Mouse (Mus musculus) ES-E14 (cell line): ENCODE measurements around the gene Mnt. TPM values are rescaled to one million over a fixed set of nuclear protein-coding genes. Genes with fewer than 3 reads are reported as not detected.

Experiments used
- DNase-seq: peaks from one replicate; pipeline ENCODE4 v3.0.0-alpha.2; 2013; ENCODE audit warnings: low read depth, low spot score
- H3K27ac ChIP-seq: 2 replicates; pipeline ENCODE4 v1.5.1; 2012; ENCODE audit warnings: low read depth, mild to moderate bottlenecking, low read length, moderate library complexity, mixed read lengths; ENCODE audit not compliant: poor library complexity, insufficient read depth, severe bottlenecking
- H3K36me3 ChIP-seq: 2 replicates; pipeline ENCODE4 v1.6.1; 2012; ENCODE audit warnings: mild to moderate bottlenecking, low read length, moderate library complexity, mixed read lengths; ENCODE audit not compliant: control insufficient read depth, poor library complexity, insufficient read depth, severe bottlenecking
- H3K4me1 ChIP-seq, 2 experiments: fragments of 150-350 bp in 1 of 2; sonication (generic) in 1 of 2; 2 replicates each; pipeline ENCODE4 v1.6.1; 2012; ENCODE audit warnings: low read length in 2 of 2, mild to moderate bottlenecking in 1 of 2, mixed read lengths in 1 of 2; ENCODE audit not compliant: control insufficient read depth in 2 of 2, insufficient read depth in 2 of 2, poor library complexity in 1 of 2
- H3K4me3 ChIP-seq, 2 experiments: fragments of 150-350 bp in 1 of 2; sonication (generic) in 1 of 2; 2 replicates each; pipeline ENCODE4 v1.5.1; 2012; ENCODE audit warnings: low read length in 2 of 2, low read depth in 1 of 2, mild to moderate bottlenecking in 1 of 2, mixed read lengths in 1 of 2; ENCODE audit not compliant: insufficient read depth in 1 of 2, poor library complexity in 1 of 2, severe bottlenecking in 1 of 2
- H3K9ac ChIP-seq: 2 replicates; pipeline ENCODE4 v1.6.1; 2012; ENCODE audit warnings: low read depth, mild to moderate bottlenecking, low read length, mixed read lengths; ENCODE audit not compliant: poor library complexity, insufficient read depth, severe bottlenecking
- H3K9me3 ChIP-seq: fragments of 150-350 bp; sonication (generic); 2 replicates; pipeline ENCODE4 v1.6.1; 2012; ENCODE audit warnings: low read depth, mild to moderate bottlenecking, low read length; ENCODE audit not compliant: control insufficient read depth, insufficient read depth
- CHD2 ChIP-seq: IDR thresholded peaks from 2 replicates; pipeline ENCODE4 v1.6.1; 2014; ENCODE audit warnings: mild to moderate bottlenecking, low read depth, low read length, inconsistent platforms
- HCFC1 ChIP-seq: IDR thresholded peaks from 2 replicates; pipeline ENCODE4 v1.6.1; 2012; ENCODE audit warnings: low read length, inconsistent platforms, borderline replicate concordance; ENCODE audit not compliant: insufficient read depth
- MAFK ChIP-seq: IDR thresholded peaks from 2 replicates; pipeline ENCODE4 v1.6.1; 2014; ENCODE audit warnings: mild to moderate bottlenecking, low read depth, low read length, inconsistent platforms; ENCODE audit not compliant: insufficient read depth
- ZC3H11A ChIP-seq: IDR thresholded peaks from 2 replicates; pipeline ENCODE4 v1.6.1; 2012; ENCODE audit warnings: low read depth, mild to moderate bottlenecking, inconsistent platforms, low read length, borderline replicate concordance
- ZNF384 ChIP-seq: IDR thresholded peaks from 2 replicates; pipeline ENCODE4 v1.6.1; 2012; ENCODE audit warnings: low read depth, low read length, inconsistent platforms
- in situ Hi-C, 2 experiments: fragments of 600-800 bp; cut with MboI; formaldehyde crosslinking; loops; one replicate each; pipeline ENCODE4 v1.15.1; 2025; ENCODE audit warnings: low sequenced_read_pairs in 2 of 2, inconsistent platforms in 1 of 2; ENCODE audit not compliant: unreplicated experiment in 2 of 2
- total RNA-seq: library from RNA; depleted of rRNA; stranded (reverse); fragments of 300-350 nt; gene quantifications from 2 replicates; pipeline ENCODE4 v1.2.3, GENCODE M21; 2012; rRNA removed

The Mnt gene
- total RNA-seq, 1 experiment = 10.2 TPM

DNA sequence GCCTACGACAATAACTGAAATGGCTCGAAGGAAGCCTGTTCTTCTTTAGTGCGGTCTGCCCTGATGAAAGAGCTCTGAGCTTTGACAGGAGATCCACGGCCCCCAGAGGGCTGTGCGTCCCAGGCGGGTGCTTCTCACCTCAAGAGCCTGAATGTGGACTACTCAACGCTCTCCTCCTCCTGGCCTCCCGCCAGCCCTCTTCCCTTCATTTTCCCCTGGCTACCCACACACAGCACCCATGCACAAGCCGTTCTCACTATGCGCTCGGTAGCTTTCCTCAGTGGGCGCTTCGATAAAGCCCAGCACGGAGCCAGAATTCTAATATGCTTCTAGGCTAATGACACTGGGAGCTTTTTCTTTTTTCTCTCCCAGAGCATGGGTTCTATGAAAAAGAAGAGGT is 51.3 kb downstream of the Mnt start:
- no peak for DNase-seq
- H3K9me3 ChIP-seq = no peaks in the 10 kb centered on the region
- TF ChIP-seq MAFK (no peak), CHD2 (no peak), HCFC1 (no peak), ZNF384 (no peak), ZC3H11A (no peak)
- in situ Hi-C loops = no loop called here
- H3K4me3 ChIP-seq = peak overlapping the region; percentile 13 to 16; a peak in 1 of 4 replicates
- peak overlapping the region; percentile 62 for H3K9ac ChIP-seq
- H3K27ac ChIP-seq = no peak overlapping the region
- H3K36me3 ChIP-seq = no peaks in the 10 kb centered on the region
- H3K4me1 ChIP-seq = peaks cover 1 to 2% of the 10 kb centered on the region in 2 experiments; a peak in 2 of 4 replicates

GRCm38 (mm10) chr11:74883098-74883497 is 52.4 kb downstream of the Mnt start:
- in situ Hi-C loops = no loop called here
- TF ChIP-seq ZNF384 (no peak), ZC3H11A (no peak), MAFK (no peak), HCFC1 (no peak), CHD2 (no peak)
- H3K9me3 ChIP-seq = no peaks in the 10 kb centered on the region
- no peak overlapping the region for H3K9ac ChIP-seq
- H3K4me1 ChIP-seq = peaks cover 0 to 1% of the 10 kb centered on the region in 2 experiments; a peak in 1 of 4 replicates
- no peaks in the 10 kb centered on the region for H3K36me3 ChIP-seq
- H3K4me3 ChIP-seq = no peak overlapping the region
- no peak for DNase-seq
- no peak overlapping the region for H3K27ac ChIP-seq

GRCm38 (mm10) chr11:74894619-74895018 is 63.9 kb downstream of the Mnt start:
- H3K9ac ChIP-seq = no peak overlapping the region
- H3K9me3 ChIP-seq = no peaks in the 10 kb centered on the region
- H3K27ac ChIP-seq = no peak overlapping the region
- H3K36me3 ChIP-seq = peaks cover 5% of the 10 kb centered on the region
- H3K4me3 ChIP-seq = no peak overlapping the region
- in situ Hi-C loops = no loop called here
- peaks cover 0 to under 1% of the 10 kb centered on the region in 2 experiments; a peak in 1 of 4 replicates for H3K4me1 ChIP-seq
- no peak for DNase-seq
- TF ChIP-seq ZC3H11A (no peak), MAFK (no peak), HCFC1 (no peak), ZNF384 (no peak), CHD2 (no peak)

Other genes starting within 250 kb of the Mnt start
- 2.0 and 2.7 TPM in 2 replicates for gene Rap1gap2, start 220.0 kb upstream of the Mnt start, total RNA-seq
- gene Ccdc92b, start 211.3 kb upstream of the Mnt start, total RNA-seq = 1.8 and 3.3 TPM in 2 replicates
- gene Cluh, start 181.4 kb upstream of the Mnt start, total RNA-seq = 73.5 and 92.9 TPM in 2 replicates
- 41.8 and 64.6 TPM in 2 replicates for gene Pafah1b1, start 106.2 kb upstream of the Mnt start, total RNA-seq
- gene Mettl16, start 60.1 kb upstream of the Mnt start, total RNA-seq = 52.5 and 72.7 TPM in 2 replicates
- gene Sgsm2, start 66.1 kb downstream of the Mnt start, total RNA-seq = 10.4 and 16.5 TPM in 2 replicates
- 110 and 125 TPM in 2 replicates for gene Tsr1, start 67.2 kb downstream of the Mnt start, total RNA-seq
- gene Smg6, start 94.9 kb downstream of the Mnt start, total RNA-seq = 18.2 and 19.9 TPM in 2 replicates
- 2.9 and 3.8 TPM in 2 replicates for gene Srr, start 95.0 kb downstream of the Mnt start, total RNA-seq